Comparison of ENCODE assay signal across 18 mouse cellular contexts in genomic region chr11:118981012-118981776, GRCm38 (mm10). TPM values are rescaled to one million over a fixed set of nuclear protein-coding genes. Genes with fewer than 3 reads are reported as not detected.
DNase-seq lines count a peak whose midpoint lies in the region; ATAC-seq and TF ChIP-seq lines count a peak whose summit lies in the region.
"Had no signal": no experiment of that assay in that cellular context is flagged by ENCODE, and none has a peak within 500 bp of the region (broad histone marks: within the 10 kb centered on the region; RNA-seq: fewer than 3 reads in every experiment).

No protein-coding gene starts in this region.

- H3K9me3 ChIP-seq in forebrain, embryonic 16.5 days (ENCODE audit: control insufficient read depth, low read length): no peaks in the 10 kb centered on the region
- H3K9me3 ChIP-seq: embryonic facial prominence, embryonic 12.5 days; neural tube, embryonic 13.5 days had no signal

- no peaks in the 10 kb centered on the region for H3K36me3 ChIP-seq in forebrain, embryonic 16.5 days (ENCODE audit: control insufficient read depth, insufficient read depth)
- H3K36me3 ChIP-seq: embryonic facial prominence, embryonic 12.5 days; neural tube, embryonic 13.5 days had no signal

- no peak overlapping the region for H3K9ac ChIP-seq in forebrain, embryonic 16.5 days (replicated peaks; ENCODE audit: low read depth, low read length)
- H3K9ac ChIP-seq: embryonic facial prominence, embryonic 12.5 days; neural tube, embryonic 13.5 days had no signal

- H3K4me3 ChIP-seq in forebrain, embryonic 16.5 days (replicated peaks; ENCODE audit: low read length): no peak overlapping the region
- H3K4me3 ChIP-seq: embryonic facial prominence, embryonic 12.5 days; neural tube, embryonic 13.5 days had no signal

- H3K4me1 ChIP-seq in forebrain, embryonic 16.5 days (replicated peaks; ENCODE audit: control insufficient read depth, insufficient read depth, low read length): no peaks in the 10 kb centered on the region
- H3K4me1 ChIP-seq: embryonic facial prominence, embryonic 12.5 days had no signal

- peak; percentile 18 for DNase-seq in layer of hippocampus, adult 9-11 months
- no peak for DNase-seq in layer of hippocampus, adult 8-10 months (ENCODE audit: low spot score in 2 of 2)
- DNase-seq in CD4-positive helper T cell, adult 2 months (ENCODE audit: low read depth, low spot score): peak; percentile 32
- no peak for DNase-seq in brain, embryonic 14.5 days (ENCODE audit: low read depth)
- DNase-seq in naive thymus-derived CD4-positive, alpha-beta T cell, adult 2 months (ENCODE audit: low read depth): peak; percentile 54
- DNase-seq in kidney, adult 9 months: no peak
- DNase-seq: cerebellum, adult 9-11 months; heart, postnatal 4 days; kidney, adult 2 months; right cerebral cortex, adult 18-20 months had no signal

- WGBS in forebrain, embryonic 16.5 days: 63% methylated on average over 18 of the region's 18 CpGs

- no peak overlapping the region for H3K27ac ChIP-seq in forebrain, embryonic 16.5 days (ENCODE audit: low read length)
- H3K27ac ChIP-seq: embryonic facial prominence, embryonic 12.5 days; neural tube, embryonic 13.5 days had no signal

- 0 out of 2 replicates have a peak, but pooled peaks cover 3% of the 10 kb centered on the region for H3K27me3 ChIP-seq in forebrain, embryonic 16.5 days (replicated peaks; ENCODE audit: control insufficient read depth, insufficient read depth, low read length)

- ATAC-seq in cerebellum, adult (ENCODE audit: insufficient number of reproducible peaks, low FRiP score, low TSS enrichment): no peak
- ATAC-seq in forebrain, embryonic 16.5 days: no peak

- H3K4me2 ChIP-seq in forebrain, embryonic 16.5 days (ENCODE audit: low read length): no peak overlapping the region
- H3K4me2 ChIP-seq: embryonic facial prominence, embryonic 12.5 days; neural tube, embryonic 13.5 days had no signal

- TF ChIP-seq CTCF in brain, embryonic 14.5 days (IDR thresholded peaks at IDR 0.05; ENCODE audit: borderline replicate concordance, extremely low read depth, insufficient read depth, insufficient read length): peak; percentile 29; the same call in 1 of the 2 replicates

- no peak for TF ChIP-seq POLR2A in brain, embryonic 14.5 days (IDR thresholded peaks at IDR 0.05; ENCODE audit: borderline replicate concordance, extremely low read depth, insufficient read depth, insufficient read length, poor library complexity, severe bottlenecking)

RNA-seq across cellular contexts. Expression of gene Enpp7, which starts 6.8 kb away (rescaled TPM):
- total RNA-seq in layer of hippocampus, adult 8-10 months (2022): not detected
- polyA plus RNA-seq in brain, embryonic 14.5 days (2012; rRNA removed): 0.07 TPM in 1 of 2 replicates, not detected in the other
- not detected in 2 replicates for polyA plus RNA-seq in forebrain, embryonic 16.5 days (2015; fragmentation: Nextera tagmentation; extraction: Ambion mirVana)
- total RNA-seq: ES-E14; heart, postnatal 4 days; layer of hippocampus, postnatal 14 days had no signal
- polyA plus RNA-seq: embryonic facial prominence, embryonic 12.5 days; forebrain, embryonic 11.5 days; kidney, adult 2 months; neural tube, embryonic 13.5 days; stomach, embryonic 16.5 days had no signal

RNA-seq across cellular contexts. Expression of gene Cbx2, which starts 41.6 kb away (rescaled TPM):
- 1 to 10 TPM; 1.7 to 3.9 (median 2.4) TPM for total RNA-seq in layer of hippocampus, adult 8-10 months (2022)
- polyA plus RNA-seq in brain, embryonic 14.5 days (2012; rRNA removed): 30.0 and 40.1 TPM in 2 replicates
- polyA plus RNA-seq in forebrain, embryonic 16.5 days (2015; fragmentation: Nextera tagmentation; extraction: Ambion mirVana): 24.9 and 26.7 TPM in 2 replicates

RNA-seq across cellular contexts. Expression of gene Cbx8, which starts 59.6 kb away (rescaled TPM):
- 10 to 100 TPM in 2 of 4 experiments, 1 to 10 TPM in 2; 6.9 to 11.9 (median 9.6) TPM for total RNA-seq in layer of hippocampus, adult 8-10 months (2022)
- 6.5 and 10.4 TPM in 2 replicates for polyA plus RNA-seq in brain, embryonic 14.5 days (2012; rRNA removed)
- polyA plus RNA-seq in forebrain, embryonic 16.5 days (2015; fragmentation: Nextera tagmentation; extraction: Ambion mirVana): 12.3 and 13.4 TPM in 2 replicates

Comparison
In these comparisons a context has a peak if more than half of its experiments do, and no peak if none do; other contexts are left out.
1. DNase-seq: peak in layer of hippocampus, adult 9-11 months (single experiment), CD4-positive helper T cell, adult 2 months (single experiment) and naive thymus-derived CD4-positive, alpha-beta T cell, adult 2 months (single experiment); none in layer of hippocampus, adult 8-10 months (0 of 2), brain, embryonic 14.5 days (single experiment) and kidney, adult 9 months (single experiment).